Mouse (Mus musculus) spleen, adult 2 months (tissue): ENCODE measurements around the gene Lyzl4. TPM values are rescaled to one million over a fixed set of nuclear protein-coding genes. Genes with fewer than 3 reads are reported as not detected.
"Not testable (repeated sequence)": the region's sequence is repeated elsewhere in the genome, so short reads cannot be mapped to it uniquely, and the experiment has no call there.

ENCODE experiments used
- DNase-seq, 2 experiments: peaks; one replicate each; pipeline versions ENCODE4 v3.0.0 to v3.0.0-alpha.2; 2012 to 2021; ENCODE audit warnings: low spot score in 2 of 2, low read depth in 1 of 2
- H3K27ac ChIP-seq: fragments of 200-500 bp; 2 replicates; pipeline ENCODE4 v1.5.1; 2012; ENCODE audit warnings: low read length, inconsistent platforms; ENCODE audit not compliant: insufficient read depth
- H3K27me3 ChIP-seq: fragments of 200-500 bp; 2 replicates; pipeline ENCODE4 v1.6.1; 2012; ENCODE audit warnings: mild to moderate bottlenecking, moderate library complexity, low read length, inconsistent platforms; ENCODE audit not compliant: control insufficient read depth, insufficient read depth
- H3K36me3 ChIP-seq: fragments of 200-500 bp; 2 replicates; pipeline ENCODE4 v1.6.1; 2012; ENCODE audit warnings: mild to moderate bottlenecking, low read length, inconsistent platforms; ENCODE audit not compliant: control insufficient read depth, insufficient read depth
- H3K4me1 ChIP-seq: fragments of 200-500 bp; 2 replicates; pipeline ENCODE4 v1.6.1; 2011; ENCODE audit warnings: inconsistent platforms; ENCODE audit not compliant: control insufficient read depth, insufficient read depth, insufficient read length
- H3K4me3 ChIP-seq: fragments of 200-500 bp; 2 replicates; pipeline ENCODE4 v1.5.1; 2011; ENCODE audit warnings: mild to moderate bottlenecking, inconsistent platforms; ENCODE audit not compliant: insufficient read depth, insufficient read length; ENCODE audit errors: extremely low read depth
- CTCF ChIP-seq: fragments of 200-500 bp; IDR thresholded peaks from 2 replicates; pipeline ENCODE4 v1.5.1; 2011; ENCODE audit warnings: mild to moderate bottlenecking, inconsistent platforms; ENCODE audit not compliant: insufficient read depth, insufficient read length, insufficient replicate concordance; ENCODE audit errors: extremely low read depth
- POLR2A ChIP-seq: fragments of 200-500 bp; IDR thresholded peaks from 2 replicates; pipeline ENCODE4 v1.6.1; 2011; ENCODE audit warnings: low read depth, low read length, inconsistent platforms
- WGBS: fragments of 180-500 bp; shearing (Covaris S2); methylation state at CpG from one replicate; pipeline ENCODE4 v1.1.7; 2018; 5-methylcytosine and 5-hydroxymethylcytosine counted together
- polyA plus RNA-seq: library from polyadenylated mRNA; depleted of rRNA; stranded (reverse); fragments of >200 nt; gene quantifications from 2 replicates; pipeline ENCODE4 v1.2.3, GENCODE M21; 2012

The Lyzl4 gene
- polyA plus RNA-seq, 1 experiment = 0.11 TPM

DNA sequence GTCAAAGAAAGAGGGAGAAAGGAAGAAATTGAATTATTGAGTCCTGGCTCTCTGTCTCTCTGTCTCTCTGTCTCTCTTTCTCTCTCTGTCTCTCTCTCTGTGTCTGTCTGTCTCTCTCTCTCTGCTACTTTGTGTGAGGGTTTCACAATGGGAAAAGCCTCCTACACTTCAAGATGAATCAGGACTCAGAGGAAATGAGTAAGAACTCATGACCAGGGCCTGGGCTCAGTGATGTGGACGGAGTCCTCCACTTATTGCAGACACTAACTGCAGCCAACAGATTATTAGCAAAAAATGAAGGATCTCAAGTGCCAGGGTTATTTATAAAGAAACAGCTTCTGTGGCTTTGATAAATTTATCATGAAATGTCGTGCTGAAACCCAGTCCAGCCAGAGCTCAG is 43.8 kb downstream of the Lyzl4 start:
- Histone ChIP-seq H3K36me3 (no peaks in the 10 kb centered on the region), H3K27me3 (no peaks in the 10 kb centered on the region), H3K4me3 (no peak overlapping the region), H3K27ac (no peak overlapping the region), H3K4me1 (no peaks in the 10 kb centered on the region)
- DNase-seq = no peak
- WGBS = 70% methylated on average over 2 of the region's 2 CpGs
- TF ChIP-seq POLR2A = no peak
- no peak for TF ChIP-seq CTCF

GRCm38 (mm10) chr9:121594771-121595170 is 47.1 kb downstream of the Lyzl4 start:
- Histone ChIP-seq H3K36me3 (no peaks in the 10 kb centered on the region), H3K4me3 (no peak overlapping the region), H3K27ac (no peak overlapping the region), H3K27me3 (no peaks in the 10 kb centered on the region), H3K4me1 (no peaks in the 10 kb centered on the region)
- no peak for DNase-seq
- WGBS = 90% methylated on average over 4 of the region's 4 CpGs
- TF ChIP-seq CTCF (no peak), POLR2A (no peak)

GRCm38 (mm10) chr9:121593768-121594167 is 48.1 kb downstream of the Lyzl4 start:
- H3K27me3 ChIP-seq, H3K36me3 ChIP-seq, H3K4me3 ChIP-seq, DNase-seq, H3K4me1 ChIP-seq, H3K27ac ChIP-seq: not testable (repeated sequence)
- 81% methylated on average over 3 of the region's 3 CpGs for WGBS

DNA sequence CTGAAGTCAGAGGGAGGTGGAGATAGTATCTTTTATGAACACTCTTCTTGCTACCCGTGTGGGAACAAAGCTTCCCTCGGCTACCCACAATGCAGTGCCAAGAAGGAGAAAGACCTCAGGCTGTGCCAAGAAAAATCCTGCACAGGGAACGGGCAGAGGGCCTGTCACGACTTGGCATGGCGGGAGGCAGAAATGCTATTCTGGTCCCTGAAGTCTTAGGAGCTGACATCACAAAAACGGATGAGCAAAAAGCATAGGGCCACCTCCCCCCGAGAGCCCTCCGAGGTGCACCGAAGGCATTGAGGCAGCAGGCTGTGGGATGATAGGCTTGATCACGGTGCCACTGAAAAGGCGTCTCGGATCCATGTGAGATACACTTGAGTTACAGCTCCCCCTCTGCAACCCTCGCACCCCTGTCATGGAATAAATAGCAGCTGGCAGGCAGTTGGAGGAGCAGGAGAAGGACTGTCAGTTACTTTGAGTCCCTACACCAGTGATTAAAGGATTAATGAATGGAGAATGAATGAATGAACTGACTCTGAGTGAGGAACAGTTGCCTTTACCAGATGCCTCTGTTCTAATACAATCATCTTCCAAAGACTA is 48.8 kb downstream of the Lyzl4 start:
- TF ChIP-seq CTCF (no peak), POLR2A (no peak)
- no peaks in the 10 kb centered on the region for H3K27me3 ChIP-seq

GRCm38 (mm10) chr9:121589533-121589932 is 52.4 kb downstream of the Lyzl4 start:
- Histone ChIP-seq H3K36me3 (no peaks in the 10 kb centered on the region), H3K27me3 (no peaks in the 10 kb centered on the region), H3K27ac (no peak overlapping the region), H3K4me3 (no peak overlapping the region), H3K4me1 (no peaks in the 10 kb centered on the region)
- WGBS = 62% methylated on average over 2 of the region's 2 CpGs
- DNase-seq = no peak
- no peak for TF ChIP-seq CTCF
- no peak for TF ChIP-seq POLR2A

More for the DNA sequence above, 48.8 kb downstream of the Lyzl4 start:
- WGBS = 89% methylated on average over 13 of the region's 13 CpGs
- H3K36me3 ChIP-seq = no peaks in the 10 kb centered on the region
- DNase-seq = no peak
- no peaks in the 10 kb centered on the region for H3K4me1 ChIP-seq
- H3K4me3 ChIP-seq = no peak overlapping the region
- no peak overlapping the region for H3K27ac ChIP-seq

GRCm38 (mm10) chr9:121574380-121574779 is 67.5 kb downstream of the Lyzl4 start:
- TF ChIP-seq CTCF (no peak), POLR2A (no peak)
- Histone ChIP-seq H3K36me3 (no peaks in the 10 kb centered on the region), H3K27me3 (no peaks in the 10 kb centered on the region), H3K27ac (no peak overlapping the region), H3K4me1 (no peaks in the 10 kb centered on the region), H3K4me3 (no peak overlapping the region)
- whole genome bisulfite sequencing = 55% methylated on average over 5 of the region's 5 CpGs
- no peak for DNase-seq

DNA sequence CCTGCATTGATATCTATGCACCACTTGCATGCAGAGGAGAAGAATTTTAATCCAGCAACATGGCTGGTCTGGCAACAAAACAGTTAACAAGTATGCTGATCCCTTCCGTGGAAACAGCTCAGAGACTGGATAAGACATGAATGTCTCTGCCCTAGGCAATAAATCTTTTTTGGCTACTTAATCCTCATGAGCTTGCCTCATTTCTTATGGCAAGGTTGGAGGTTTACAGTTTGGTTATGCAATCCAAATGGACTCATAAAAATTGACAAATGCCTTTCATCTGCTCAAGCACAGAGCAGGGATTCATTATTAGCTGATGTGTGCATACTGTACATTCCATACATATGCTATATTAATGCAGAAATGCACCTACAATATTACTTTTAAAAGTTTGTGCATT is 73.4 kb downstream of the Lyzl4 start:
- TF ChIP-seq CTCF (no peak), POLR2A (no peak)
- Histone ChIP-seq H3K4me1 (no peaks in the 10 kb centered on the region), H3K27me3 (no peaks in the 10 kb centered on the region), H3K36me3 (no peaks in the 10 kb centered on the region), H3K27ac (no peak overlapping the region), H3K4me3 (no peak overlapping the region)
- no peak for DNase-seq
- WGBS = 54% methylated on average over 1 of the region's 1 CpGs

DNA sequence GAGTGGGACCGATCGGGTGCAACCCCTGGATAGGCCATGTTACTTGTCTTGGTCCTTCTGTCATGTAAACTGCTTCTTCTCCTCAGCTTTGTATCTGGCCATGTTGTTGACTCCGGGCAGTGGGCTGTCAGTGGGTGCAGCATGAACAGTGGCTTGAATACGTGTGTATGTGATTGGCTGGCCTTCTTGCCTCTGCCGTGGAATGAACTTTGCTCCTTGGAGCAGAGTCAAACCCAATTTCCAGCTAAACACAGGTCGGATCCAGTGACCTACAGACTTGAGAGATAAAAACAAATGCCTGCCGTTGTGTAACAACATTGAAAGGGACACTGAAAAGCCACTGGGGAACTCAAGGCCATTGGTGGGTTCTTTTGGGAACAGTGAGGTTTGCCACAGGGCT is 75.5 kb downstream of the Lyzl4 start:
- Histone ChIP-seq H3K27ac (no peak overlapping the region), H3K4me1 (no peaks in the 10 kb centered on the region), H3K36me3 (no peaks in the 10 kb centered on the region), H3K27me3 (no peaks in the 10 kb centered on the region), H3K4me3 (no peak overlapping the region)
- TF ChIP-seq CTCF (no peak), POLR2A (no peak)
- no peak for DNase-seq
- WGBS = 87% methylated on average over 7 of the region's 7 CpGs
